Mouse (Mus musculus): Measurements from ENCODE around the gene Mif. TPM values are rescaled to one million over a fixed set of nuclear protein-coding genes. Genes with fewer than 3 reads are reported as not detected.
"Not testable (repeated sequence)": the region's sequence is repeated elsewhere in the genome, so short reads cannot be mapped to it uniquely, and the experiment has no call there.

Mif gene
- 1,291 and 1,408 TPM in 2 replicates for polyA plus RNA-seq (2014; fragmentation: Nextera tagmentation; extraction: Ambion mirVana)

- H3K9me3 ChIP-seq (ENCODE audit: control insufficient read depth, low read length); H3K4me1 ChIP-seq (ENCODE audit: control insufficient read depth, insufficient read depth, low read length); H3K27me3 ChIP-seq (replicated peaks; ENCODE audit: control insufficient read depth, insufficient read depth, low read length): not testable (repeated sequence)
- peaks cover 20% of the 10 kb centered on the region for H3K36me3 ChIP-seq (ENCODE audit: control insufficient read depth, insufficient read depth, low read length)
- peak within 1 kb of the TSS; percentile 68 for H3K4me3 ChIP-seq (ENCODE audit: low read depth, low read length)
- peak within 1 kb of the TSS; percentile 94 for H3K27ac ChIP-seq (replicated peaks; ENCODE audit: low read depth, low read length)
- DNase-seq (ENCODE audit: low spot score) (peak; percentile 95), ATAC-seq (ENCODE audit: low read depth) (peak; percentile 98)
- H3K4me2 ChIP-seq (ENCODE audit: low read depth, low read length) = peak within 1 kb of the TSS; percentile 66
- peak within 1 kb of the TSS; percentile 90 for H3K9ac ChIP-seq (ENCODE audit: low read depth, low read length)
- 1% methylated on average over 19 of the region's 46 CpGs for WGBS
These were observed at the start of gene Mif for GRCm38 (mm10) chr10:75859786-75860470. Gene Mif (minus strand): TSS chr10:75860240.

GRCm38 (mm10) chr10:75906882-75907281 lies 46.8 kb upstream of the Mif start:
- no peak overlapping the region for H3K4me2 ChIP-seq (ENCODE audit: low read depth, low read length)
- no peaks in the 10 kb centered on the region for H3K27me3 ChIP-seq (replicated peaks; ENCODE audit: control insufficient read depth, insufficient read depth, low read length)
- WGBS = 89% methylated on average over 4 of the region's 4 CpGs
- DNase-seq (ENCODE audit: low spot score) = no peak
- no peak overlapping the region for H3K9ac ChIP-seq (ENCODE audit: low read depth, low read length)
- H3K4me3 ChIP-seq (ENCODE audit: low read depth, low read length) = no peak overlapping the region
- H3K36me3 ChIP-seq (ENCODE audit: control insufficient read depth, insufficient read depth, low read length) = peaks cover 91% of the 10 kb centered on the region
- no peak overlapping the region for H3K27ac ChIP-seq (replicated peaks; ENCODE audit: low read depth, low read length)
- no peaks in the 10 kb centered on the region for H3K4me1 ChIP-seq (ENCODE audit: control insufficient read depth, insufficient read depth, low read length)
- H3K9me3 ChIP-seq (ENCODE audit: control insufficient read depth, low read length) = no peaks in the 10 kb centered on the region
- ATAC-seq (ENCODE audit: low read depth) = no peak

GRCm38 (mm10) chr10:75904391-75904790 lies 44.4 kb upstream of the Mif start:
- Histone ChIP-seq H3K4me3 (ENCODE audit: low read depth, low read length) (no peak overlapping the region), H3K27me3 (replicated peaks; ENCODE audit: control insufficient read depth, insufficient read depth, low read length) (no peaks in the 10 kb centered on the region), H3K36me3 (ENCODE audit: control insufficient read depth, insufficient read depth, low read length) (peaks cover 88% of the 10 kb centered on the region), H3K4me2 (ENCODE audit: low read depth, low read length) (no peak overlapping the region), H3K27ac (replicated peaks; ENCODE audit: low read depth, low read length) (no peak overlapping the region), H3K4me1 (ENCODE audit: control insufficient read depth, insufficient read depth, low read length) (no peaks in the 10 kb centered on the region), H3K9ac (ENCODE audit: low read depth, low read length) (peak overlapping the region; percentile 2; the same call in 1 of the 2 replicates), H3K9me3 (ENCODE audit: control insufficient read depth, low read length) (no peaks in the 10 kb centered on the region)
- DNase-seq (ENCODE audit: low spot score) = no peak
- WGBS = 87% methylated on average over 5 of the region's 5 CpGs
- no peak for ATAC-seq (ENCODE audit: low read depth)

GRCm38 (mm10) chr10:75898846-75899245 lies 38.8 kb upstream of the Mif start:
- DNase-seq (ENCODE audit: low spot score) = peak; percentile 49
- H3K36me3 ChIP-seq (ENCODE audit: control insufficient read depth, insufficient read depth, low read length) = peaks cover 78% of the 10 kb centered on the region
- no peak overlapping the region for H3K4me3 ChIP-seq (ENCODE audit: low read depth, low read length)
- no peak overlapping the region for H3K4me2 ChIP-seq (ENCODE audit: low read depth, low read length)
- ATAC-seq (ENCODE audit: low read depth) = peak; percentile 53; the same call in 1 of the 2 replicates
- H3K4me1 ChIP-seq (ENCODE audit: control insufficient read depth, insufficient read depth, low read length) = no peaks in the 10 kb centered on the region
- no peak overlapping the region; the same call in 1 of the 2 replicates for H3K27ac ChIP-seq (replicated peaks; ENCODE audit: low read depth, low read length)
- H3K9ac ChIP-seq (ENCODE audit: low read depth, low read length) = no peak overlapping the region
- no peaks in the 10 kb centered on the region for H3K9me3 ChIP-seq (ENCODE audit: control insufficient read depth, low read length)
- 71% methylated on average over 3 of the region's 3 CpGs for WGBS
- H3K27me3 ChIP-seq (replicated peaks; ENCODE audit: control insufficient read depth, insufficient read depth, low read length) = no peaks in the 10 kb centered on the region

- no peaks in the 10 kb centered on the region for H3K9me3 ChIP-seq (ENCODE audit: control insufficient read depth, low read length)
- H3K4me2 ChIP-seq (ENCODE audit: low read depth, low read length) = no peak overlapping the region
- 86% methylated on average over 6 of the region's 6 CpGs for WGBS
- no peak overlapping the region for H3K9ac ChIP-seq (ENCODE audit: low read depth, low read length)
- H3K27me3 ChIP-seq (replicated peaks; ENCODE audit: control insufficient read depth, insufficient read depth, low read length) = no peaks in the 10 kb centered on the region
- peaks cover 71% of the 10 kb centered on the region for H3K36me3 ChIP-seq (ENCODE audit: control insufficient read depth, insufficient read depth, low read length)
- no peak overlapping the region for H3K4me3 ChIP-seq (ENCODE audit: low read depth, low read length)
- no peak overlapping the region for H3K27ac ChIP-seq (replicated peaks; ENCODE audit: low read depth, low read length)
- ATAC-seq (ENCODE audit: low read depth) = no peak
- no peak for DNase-seq (ENCODE audit: low spot score)
- H3K4me1 ChIP-seq (ENCODE audit: control insufficient read depth, insufficient read depth, low read length) = peaks cover 5% of the 10 kb centered on the region; the same call in 1 of the 2 replicates
These were observed 38.1 kb upstream of the Mif start for GRCm38 (mm10) chr10:75898039-75898564.

- no peak overlapping the region for H3K27ac ChIP-seq (replicated peaks; ENCODE audit: low read depth, low read length)
- DNase-seq (ENCODE audit: low spot score) (peak; percentile 58), ATAC-seq (ENCODE audit: low read depth) (no peak)
- 40% methylated on average over 6 of the region's 6 CpGs for WGBS
- H3K9ac ChIP-seq (ENCODE audit: low read depth, low read length) = no peak overlapping the region
- no peaks in the 10 kb centered on the region for H3K9me3 ChIP-seq (ENCODE audit: control insufficient read depth, low read length)
- H3K4me3 ChIP-seq (ENCODE audit: low read depth, low read length) = no peak overlapping the region
- no peak overlapping the region for H3K4me2 ChIP-seq (ENCODE audit: low read depth, low read length)
- H3K4me1 ChIP-seq (ENCODE audit: control insufficient read depth, insufficient read depth, low read length) = peaks cover 5% of the 10 kb centered on the region; the same call in 1 of the 2 replicates
- H3K36me3 ChIP-seq (ENCODE audit: control insufficient read depth, insufficient read depth, low read length) = peaks cover 64% of the 10 kb centered on the region
- H3K27me3 ChIP-seq (replicated peaks; ENCODE audit: control insufficient read depth, insufficient read depth, low read length) = no peaks in the 10 kb centered on the region
These were observed 37.3 kb upstream of the Mif start for GRCm38 (mm10) chr10:75897373-75897772.

- H3K4me2 ChIP-seq (ENCODE audit: low read depth, low read length) = no peak overlapping the region
- no peak overlapping the region for H3K4me3 ChIP-seq (ENCODE audit: low read depth, low read length)
- peaks cover 5% of the 10 kb centered on the region; the same call in 1 of the 2 replicates for H3K4me1 ChIP-seq (ENCODE audit: control insufficient read depth, insufficient read depth, low read length)
- no peak for DNase-seq (ENCODE audit: low spot score)
- peaks cover 52% of the 10 kb centered on the region for H3K36me3 ChIP-seq (ENCODE audit: control insufficient read depth, insufficient read depth, low read length)
- WGBS = 100% methylated on average over 1 of the region's 1 CpGs
- H3K27ac ChIP-seq (replicated peaks; ENCODE audit: low read depth, low read length) = no peak overlapping the region
- no peak overlapping the region for H3K9ac ChIP-seq (ENCODE audit: low read depth, low read length)
- ATAC-seq (ENCODE audit: low read depth) = no peak
- no peaks in the 10 kb centered on the region for H3K9me3 ChIP-seq (ENCODE audit: control insufficient read depth, low read length)
- no peaks in the 10 kb centered on the region for H3K27me3 ChIP-seq (replicated peaks; ENCODE audit: control insufficient read depth, insufficient read depth, low read length)
These were observed 36.2 kb upstream of the Mif start for GRCm38 (mm10) chr10:75896208-75896607.

GRCm38 (mm10) chr10:75895730-75896129 lies 35.7 kb upstream of the Mif start:
- ATAC-seq (ENCODE audit: low read depth) = no peak
- no peaks in the 10 kb centered on the region for H3K27me3 ChIP-seq (replicated peaks; ENCODE audit: control insufficient read depth, insufficient read depth, low read length)
- no peak overlapping the region for H3K27ac ChIP-seq (replicated peaks; ENCODE audit: low read depth, low read length)
- H3K4me1 ChIP-seq (ENCODE audit: control insufficient read depth, insufficient read depth, low read length) = peaks cover 5% of the 10 kb centered on the region; the same call in 1 of the 2 replicates
- no peaks in the 10 kb centered on the region for H3K9me3 ChIP-seq (ENCODE audit: control insufficient read depth, low read length)
- no peak overlapping the region for H3K4me2 ChIP-seq (ENCODE audit: low read depth, low read length)
- DNase-seq (ENCODE audit: low spot score) = no peak
- no peak overlapping the region for H3K4me3 ChIP-seq (ENCODE audit: low read depth, low read length)
- no peak overlapping the region for H3K9ac ChIP-seq (ENCODE audit: low read depth, low read length)
- 92% methylated on average over 5 of the region's 5 CpGs for WGBS
- peaks cover 47% of the 10 kb centered on the region for H3K36me3 ChIP-seq (ENCODE audit: control insufficient read depth, insufficient read depth, low read length)

GRCm38 (mm10) chr10:75894601-75895000 lies 34.6 kb upstream of the Mif start:
- Histone ChIP-seq H3K36me3 (ENCODE audit: control insufficient read depth, insufficient read depth, low read length) (peaks cover 41% of the 10 kb centered on the region), H3K9ac (ENCODE audit: low read depth, low read length) (no peak overlapping the region), H3K4me2 (ENCODE audit: low read depth, low read length) (no peak overlapping the region), H3K27me3 (replicated peaks; ENCODE audit: control insufficient read depth, insufficient read depth, low read length) (no peaks in the 10 kb centered on the region), H3K4me1 (ENCODE audit: control insufficient read depth, insufficient read depth, low read length) (peaks cover 5% of the 10 kb centered on the region; the same call in 1 of the 2 replicates), H3K27ac (replicated peaks; ENCODE audit: low read depth, low read length) (no peak overlapping the region), H3K4me3 (ENCODE audit: low read depth, low read length) (no peak overlapping the region), H3K9me3 (ENCODE audit: control insufficient read depth, low read length) (no peaks in the 10 kb centered on the region)
- DNase-seq (ENCODE audit: low spot score) = no peak
- 77% methylated on average over 6 of the region's 6 CpGs for WGBS
- ATAC-seq (ENCODE audit: low read depth) = no peak

Measured in embryonic facial prominence, embryonic 14.5 days (tissue).